Mouse (Mus musculus) thymus, postnatal 10 days (tissue): Measurements from ENCODE around the gene Rhbdd2.

Experiments
- DNase-seq, 2 experiments: peaks; one replicate each; pipeline ENCODE4 v3.0.0; 2021; ENCODE audit warnings: low spot score in 2 of 2

Gene Rhbdd2

DNA sequence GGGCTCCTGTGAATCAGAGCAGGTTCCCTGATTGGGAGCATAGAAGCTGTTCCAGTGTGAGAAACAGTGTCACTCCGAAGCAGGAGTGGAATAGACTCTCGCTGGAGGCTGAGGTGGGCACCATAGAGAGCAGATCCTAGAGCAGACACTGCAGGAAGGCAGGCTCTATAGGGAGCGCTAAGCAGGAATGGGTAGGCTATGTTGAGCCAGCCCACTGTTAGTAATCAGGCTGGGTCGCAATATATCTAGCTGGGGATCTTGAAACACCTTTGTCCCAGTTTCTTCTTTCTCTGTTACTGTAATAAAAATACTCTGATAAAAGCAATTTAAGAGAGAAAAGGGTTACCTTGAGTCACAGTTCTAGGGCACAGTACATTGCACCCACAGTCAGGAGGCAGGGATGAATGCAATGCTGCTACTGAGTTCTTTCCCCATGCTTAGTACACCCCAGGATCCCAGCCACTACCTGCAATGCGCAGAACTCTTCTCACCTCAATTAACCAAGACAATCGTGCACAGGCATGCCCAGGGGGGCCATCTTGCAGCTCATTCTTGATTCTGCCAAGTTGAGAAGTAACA is 48.6 kb downstream of the Rhbdd2 start:
- no peak for DNase-seq

DNA sequence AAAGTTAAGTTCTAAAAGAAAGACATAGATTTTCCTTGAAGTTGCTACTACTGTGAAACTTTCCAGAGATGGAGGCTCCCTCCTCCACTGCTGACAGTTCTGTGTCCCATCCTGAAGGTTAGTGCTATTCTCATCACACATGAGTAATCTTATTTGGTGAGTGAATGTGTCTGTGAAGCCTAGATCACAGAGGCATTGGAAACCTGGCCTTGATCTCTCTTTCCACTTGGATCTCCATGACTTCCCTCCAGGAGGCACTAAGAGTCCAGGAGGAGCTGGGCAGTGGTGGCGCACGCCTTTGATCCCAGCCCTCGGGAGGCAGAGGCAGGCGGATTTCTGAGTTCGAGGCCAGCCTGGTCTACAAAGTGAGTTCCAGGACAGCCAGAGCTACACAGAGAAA is 49.6 kb downstream of the Rhbdd2 start:
- DNase-seq = no peak

DNA sequence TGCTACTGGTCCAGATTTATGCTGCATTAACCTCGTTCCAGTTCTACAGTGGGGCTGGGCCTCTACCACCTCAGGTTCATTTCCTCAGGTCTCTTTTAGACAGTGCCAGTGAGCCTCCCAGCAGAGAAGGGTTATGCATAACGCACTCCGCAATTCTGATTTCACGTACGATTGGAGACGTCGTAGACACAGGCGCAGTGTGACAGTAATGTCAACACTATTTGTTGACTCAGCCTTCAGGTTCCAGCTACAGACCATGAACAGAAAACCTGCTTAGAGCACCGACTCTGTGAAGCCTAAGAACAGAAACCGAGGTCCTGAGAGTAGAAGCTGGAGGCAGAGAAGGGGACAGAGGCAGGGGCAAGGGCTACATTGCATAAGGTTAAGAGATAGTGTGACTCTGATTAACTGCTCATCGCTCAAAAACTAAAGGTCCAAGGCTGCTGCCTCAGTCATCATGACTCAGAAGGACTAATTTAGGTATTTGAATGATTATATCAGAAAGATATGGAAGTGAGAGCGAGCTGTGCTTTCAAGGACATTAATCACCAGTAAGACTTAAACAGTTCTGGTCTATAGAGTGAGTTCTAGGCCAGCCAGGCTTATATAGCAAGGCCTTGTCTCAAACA is 50.6 kb downstream of the Rhbdd2 start:
- DNase-seq = no peak

DNA sequence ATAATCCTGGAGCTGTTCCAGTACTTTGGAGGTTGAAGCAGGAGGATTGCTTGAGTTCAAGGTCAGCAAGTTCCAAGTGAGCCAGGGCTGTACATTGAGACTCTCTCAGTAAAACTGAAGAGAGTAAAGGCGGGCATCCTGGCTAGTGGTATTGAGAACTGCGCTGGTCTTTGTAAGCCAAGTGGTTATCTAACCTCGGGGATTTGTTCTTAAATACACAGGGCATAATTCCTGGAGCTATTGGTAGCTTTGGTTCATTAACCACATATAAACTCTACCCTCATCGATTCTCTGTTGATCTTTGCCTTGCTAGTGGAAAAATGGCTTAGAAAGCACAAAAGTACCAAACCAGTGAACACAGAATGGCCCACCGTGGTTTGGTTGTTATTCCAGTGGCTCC is 58.0 kb downstream of the Rhbdd2 start:
- DNase-seq = no peak

DNA sequence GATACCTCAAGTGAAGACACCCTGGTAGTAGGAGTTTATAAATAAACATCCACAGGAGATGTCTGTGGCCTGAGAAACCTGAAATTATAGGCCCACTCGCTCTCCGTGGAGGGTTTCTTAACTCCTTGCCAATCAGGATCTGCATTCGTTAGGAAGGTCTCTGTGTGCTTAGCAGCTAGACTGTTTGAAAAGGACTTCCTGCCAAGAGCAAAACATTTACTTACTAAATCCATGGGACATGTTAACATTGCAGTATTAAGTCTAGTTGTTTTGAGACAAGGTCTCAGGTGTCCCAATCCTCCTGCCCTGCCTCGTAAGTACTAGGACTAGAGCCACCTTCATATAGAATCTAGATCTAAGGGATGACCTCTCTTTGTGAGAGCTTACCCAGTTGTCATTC is 58.8 kb downstream of the Rhbdd2 start:
- no peak for DNase-seq

DNA sequence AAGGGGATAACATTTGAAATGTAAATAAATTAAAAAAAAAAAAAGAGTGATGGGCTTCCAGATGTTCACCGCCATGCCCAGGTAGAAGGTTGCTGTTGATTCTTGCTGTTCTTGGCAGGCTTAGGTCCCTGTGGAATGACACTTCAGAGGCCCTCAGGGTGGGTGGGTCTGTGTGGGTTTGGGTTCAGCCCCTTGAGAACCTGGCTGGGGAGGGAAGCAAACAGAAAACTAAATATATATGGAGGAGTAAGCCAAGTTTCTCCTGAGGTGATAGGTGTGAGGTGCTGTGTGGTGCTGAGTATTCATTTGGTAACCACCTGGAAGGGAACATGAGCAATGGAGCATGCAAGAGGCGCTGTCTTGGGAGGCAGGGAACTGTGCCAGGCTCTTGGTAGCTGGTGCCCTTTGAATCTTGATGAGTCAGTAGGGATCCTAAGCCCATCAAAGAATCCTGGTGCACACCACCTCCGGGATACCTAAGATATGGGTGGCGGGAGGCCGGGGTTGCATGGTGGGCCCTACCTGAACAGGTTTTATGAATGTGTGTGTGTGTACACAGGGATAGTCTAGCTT is 60.9 kb downstream of the Rhbdd2 start:
- no peak for DNase-seq

DNA sequence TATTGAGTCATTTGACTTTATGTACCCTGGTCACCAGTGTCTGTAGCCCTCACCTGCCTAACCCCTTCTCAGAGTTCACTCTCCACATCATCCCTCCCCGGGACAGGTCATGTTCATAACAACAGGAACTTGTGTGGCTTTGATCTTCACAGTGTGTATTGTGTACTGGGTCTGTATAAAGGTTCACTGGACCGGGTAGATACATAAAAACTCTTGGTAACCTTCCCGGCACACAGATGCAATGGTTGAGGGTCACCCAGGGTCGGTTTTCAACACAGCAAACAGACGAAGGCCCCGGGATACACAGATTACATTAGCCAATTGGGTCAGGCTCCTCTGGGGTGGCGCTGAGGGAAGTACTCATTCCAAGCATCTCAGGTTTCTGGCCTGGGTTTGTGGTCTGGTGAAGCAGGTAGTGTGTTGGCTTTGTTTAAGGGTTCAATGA is 62.9 kb downstream of the Rhbdd2 start:
- no peak for DNase-seq
